Mouse (Mus musculus): Measurements from ENCODE around the gene Gm9046.
A peak's percentile ranks its signal among the peaks of the same experiment; 100 is the strongest.
"Not testable (repeated sequence)": the region's sequence is repeated elsewhere in the genome, so short reads cannot be mapped to it uniquely, and the experiment has no call there.

Gm9046 gene

DNA sequence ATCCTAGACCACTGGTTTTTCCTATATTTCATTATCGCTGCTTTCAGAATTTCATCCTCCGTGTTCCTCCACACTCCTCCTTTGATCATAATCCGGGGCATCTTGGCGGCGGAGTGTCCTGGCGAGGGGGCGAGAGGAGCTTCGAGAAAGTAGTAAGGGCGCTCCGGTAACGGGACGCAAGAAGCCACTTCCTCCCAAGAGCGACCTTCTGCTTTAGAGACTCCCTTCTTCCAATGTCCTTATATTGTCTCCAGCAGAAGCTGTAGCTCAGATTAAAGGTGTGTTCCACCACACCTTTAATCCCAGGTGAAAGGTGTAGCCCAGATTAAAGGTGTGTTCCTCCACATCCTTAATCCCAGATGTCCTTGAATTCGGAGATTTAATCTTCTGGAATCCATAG is at the start of gene Gm9046:
Gm9046 (minus strand) TSS at position 101 of the 400 bp plus-strand sequence.
- DNase-seq = not testable (repeated sequence)

DNA sequence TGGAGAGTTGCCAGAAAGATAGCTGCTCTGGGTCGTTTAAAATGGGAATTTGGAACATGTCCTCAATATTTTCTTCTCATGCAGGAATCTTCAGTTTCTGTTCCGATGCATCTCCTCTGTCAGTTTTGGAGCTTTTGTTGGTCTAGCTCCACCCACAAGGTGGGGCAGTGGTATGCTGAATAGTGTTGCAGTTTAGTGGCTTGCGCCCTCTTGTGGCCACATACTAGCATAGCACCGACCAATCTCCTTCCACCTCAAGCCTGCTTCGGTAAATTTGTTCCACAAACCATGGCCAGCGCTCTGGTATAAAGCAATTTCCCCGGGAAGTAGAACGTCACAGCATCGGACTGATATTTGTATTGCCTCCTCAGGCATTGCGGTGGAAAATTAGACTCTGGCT is 27.4 kb upstream of the Gm9046 start:
- DNase-seq = peak; percentile 48 to 73

DNA sequence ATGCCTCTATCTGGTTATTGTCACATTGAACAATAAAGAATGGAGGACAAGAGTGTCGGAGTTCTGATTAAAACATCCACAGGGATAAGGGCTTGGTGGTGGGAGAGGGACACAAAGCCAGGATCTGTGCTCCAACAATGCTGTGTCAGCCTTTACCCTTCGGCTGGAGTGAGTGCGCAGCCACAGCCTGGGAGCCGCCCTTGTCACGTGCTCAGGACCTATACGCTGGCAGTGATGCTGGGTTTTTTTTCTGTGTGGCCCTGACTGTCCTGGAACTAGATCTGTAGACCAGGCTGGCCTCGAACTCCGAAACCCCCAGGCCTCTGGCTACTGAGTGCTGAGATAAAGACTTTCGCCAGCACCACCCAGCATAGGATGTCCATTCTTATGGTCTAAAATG is 26.5 kb upstream of the Gm9046 start:
- DNase-seq = no peak

DNA sequence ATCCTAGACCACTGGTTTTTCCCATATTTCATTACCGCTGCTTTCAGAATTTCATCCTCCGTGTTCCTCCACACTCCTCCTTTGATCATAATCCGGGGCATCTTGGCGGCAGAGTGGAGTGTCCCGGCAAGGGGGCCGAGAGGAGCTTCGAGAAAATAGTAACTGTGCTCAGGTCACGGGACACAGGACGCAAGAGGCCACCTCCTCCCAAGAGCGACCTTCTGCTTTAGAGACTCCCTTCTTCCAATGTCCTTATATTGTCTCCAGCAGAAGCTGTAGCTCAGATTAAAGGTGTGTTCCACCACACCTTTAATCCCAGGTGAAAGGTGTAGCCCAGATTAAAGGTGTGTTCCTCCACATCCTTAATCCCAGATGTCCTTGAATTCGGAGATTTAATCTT is 10.9 kb upstream of the Gm9046 start, which contains the start of gene Gm9049:
Gm9049 (minus strand) TSS at position 101 of the 400 bp plus-strand sequence.
- DNase-seq = not testable (repeated sequence)

DNA sequence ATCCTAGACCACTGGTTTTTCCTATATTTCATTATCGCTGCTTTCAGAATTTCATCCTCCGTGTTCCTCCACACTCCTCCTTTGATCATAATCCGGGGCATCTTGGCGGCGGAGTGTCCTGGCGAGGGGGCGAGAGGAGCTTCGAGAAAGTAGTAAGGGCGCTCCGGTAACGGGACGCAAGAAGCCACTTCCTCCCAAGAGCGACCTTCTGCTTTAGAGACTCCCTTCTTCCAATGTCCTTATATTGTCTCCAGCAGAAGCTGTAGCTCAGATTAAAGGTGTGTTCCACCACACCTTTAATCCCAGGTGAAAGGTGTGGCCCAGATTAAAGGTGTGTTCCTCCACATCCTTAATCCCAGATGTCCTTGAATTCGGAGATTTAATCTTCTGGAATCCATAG is 5.5 kb upstream of the Gm9046 start, which contains the start of gene Gm9048:
Gm9048 (minus strand) TSS at position 101 of the 400 bp plus-strand sequence.
- not testable (repeated sequence) for DNase-seq

DNA sequence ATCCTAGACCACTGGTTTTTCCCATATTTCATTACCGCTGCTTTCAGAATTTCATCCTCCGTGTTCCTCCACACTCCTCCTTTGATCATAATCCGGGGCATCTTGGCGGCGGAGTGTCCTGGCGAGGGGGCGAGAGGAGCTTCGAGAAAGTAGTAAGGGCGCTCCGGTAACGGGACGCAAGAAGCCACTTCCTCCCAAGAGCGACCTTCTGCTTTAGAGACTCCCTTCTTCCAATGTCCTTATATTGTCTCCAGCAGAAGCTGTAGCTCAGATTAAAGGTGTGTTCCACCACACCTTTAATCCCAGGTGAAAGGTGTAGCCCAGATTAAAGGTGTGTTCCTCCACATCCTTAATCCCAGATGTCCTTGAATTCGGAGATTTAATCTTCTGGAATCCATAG is 5.3 kb downstream of the Gm9046 start, which contains the start of gene Gm9045:
Gm9045 (minus strand) TSS at position 101 of the 400 bp plus-strand sequence.
- DNase-seq = not testable (repeated sequence)

DNA sequence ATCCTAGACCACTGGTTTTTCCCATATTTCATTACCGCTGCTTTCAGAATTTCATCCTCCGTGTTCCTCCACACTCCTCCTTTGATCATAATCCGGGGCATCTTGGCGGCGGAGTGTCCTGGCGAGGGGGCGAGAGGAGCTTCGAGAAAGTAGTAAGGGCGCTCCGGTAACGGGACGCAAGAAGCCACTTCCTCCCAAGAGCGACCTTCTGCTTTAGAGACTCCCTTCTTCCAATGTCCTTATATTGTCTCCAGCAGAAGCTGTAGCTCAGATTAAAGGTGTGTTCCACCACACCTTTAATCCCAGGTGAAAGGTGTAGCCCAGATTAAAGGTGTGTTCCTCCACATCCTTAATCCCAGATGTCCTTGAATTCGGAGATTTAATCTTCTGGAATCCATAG is 10.7 kb downstream of the Gm9046 start, which contains the start of gene Gm9044:
Gm9044 (minus strand) TSS at position 101 of the 400 bp plus-strand sequence.
- DNase-seq = not testable (repeated sequence)

DNA sequence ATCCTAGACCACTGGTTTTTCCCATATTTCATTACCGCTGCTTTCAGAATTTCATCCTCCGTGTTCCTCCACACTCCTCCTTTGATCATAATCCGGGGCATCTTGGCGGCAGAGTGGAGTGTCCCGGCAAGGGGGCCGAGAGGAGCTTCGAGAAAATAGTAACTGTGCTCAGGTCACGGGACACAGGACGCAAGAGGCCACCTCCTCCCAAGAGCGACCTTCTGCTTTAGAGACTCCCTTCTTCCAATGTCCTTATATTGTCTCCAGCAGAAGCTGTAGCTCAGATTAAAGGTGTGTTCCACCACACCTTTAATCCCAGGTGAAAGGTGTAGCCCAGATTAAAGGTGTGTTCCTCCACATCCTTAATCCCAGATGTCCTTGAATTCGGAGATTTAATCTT is 16.2 kb downstream of the Gm9046 start, which contains the start of gene Gm9040:
Gm9040 (minus strand) TSS at position 101 of the 400 bp plus-strand sequence.
- DNase-seq = not testable (repeated sequence)

DNA sequence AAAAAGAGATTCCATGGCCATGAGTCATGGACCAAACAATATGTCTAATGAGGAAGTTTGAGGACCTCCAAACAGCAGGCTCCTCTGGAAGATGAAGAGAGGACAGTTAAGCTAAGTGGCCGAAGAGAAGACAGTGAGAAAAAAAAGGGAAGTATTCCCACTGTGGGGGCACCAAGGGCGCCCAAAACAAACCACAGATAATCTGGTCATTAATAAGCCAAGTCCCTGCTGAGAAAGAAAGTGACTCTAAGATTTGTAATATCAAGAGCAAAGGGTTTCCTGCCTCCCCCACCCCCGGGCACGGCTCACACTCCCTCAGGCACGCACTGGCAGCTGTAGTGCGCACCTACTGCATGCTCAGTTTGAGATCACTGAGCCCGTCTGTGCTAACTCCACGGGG is 24.0 kb downstream of the Gm9046 start:
- no peak for DNase-seq

DNA sequence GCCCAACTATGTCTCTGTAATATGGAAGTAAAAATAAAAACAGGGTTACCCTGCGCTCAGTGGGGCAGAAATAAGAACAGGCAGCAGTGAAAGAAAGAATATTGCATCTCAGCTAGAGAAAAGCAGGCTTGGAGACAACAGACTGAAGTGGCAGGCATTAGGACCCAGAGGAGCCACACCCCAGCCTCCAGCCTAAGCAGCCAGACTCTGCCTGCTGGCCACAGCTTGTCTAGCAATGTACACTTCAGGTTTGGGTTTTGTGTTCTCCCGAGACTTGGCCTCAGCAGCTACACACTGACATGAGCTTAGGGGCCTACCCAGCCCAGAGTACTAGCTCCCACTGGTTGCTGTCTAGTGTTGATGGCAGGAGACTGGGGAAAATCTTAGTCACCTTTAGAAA is 40.9 kb downstream of the Gm9046 start:
- DNase-seq = not testable (repeated sequence)

DNA sequence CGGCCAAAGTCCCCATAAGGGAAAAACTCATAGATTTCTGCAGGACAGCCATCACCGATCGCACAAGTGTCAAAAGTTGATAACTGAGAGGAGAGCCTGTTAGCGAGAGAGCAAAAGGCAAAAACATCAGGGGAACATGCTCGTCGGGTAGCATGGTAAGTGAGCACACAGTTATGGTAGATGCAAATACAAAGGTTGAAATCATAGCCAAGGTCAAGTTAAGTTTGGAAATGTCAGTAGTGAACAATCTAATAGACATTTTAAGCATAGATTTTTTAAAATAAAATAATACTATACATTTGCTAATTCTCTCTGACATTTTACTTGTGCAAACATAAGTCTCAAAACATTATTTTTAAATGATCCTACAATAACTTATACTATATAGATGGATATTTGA is 48.1 kb downstream of the Gm9046 start, which contains the start of gene Iltifb:
Iltifb (minus strand) TSS at position 101 of the 400 bp plus-strand sequence.
- no peak for DNase-seq
